Mouse (Mus musculus): ENCODE measurements around the gene Gp1bb.

- no peak for TF ChIP-seq EP300 (IDR thresholded peaks at IDR 0.05; ENCODE audit: insufficient read depth, low read depth, low read length)
- TF ChIP-seq POLR2A (IDR thresholded peaks at IDR 0.05; ENCODE audit: insufficient read depth, low read depth, low read length): no peak
- TF ChIP-seq CTCF (IDR thresholded peaks at IDR 0.05): no peak
Measured at GRCm38 (mm10) chr16:18605705-18606104, 16.5 kb downstream of the Gp1bb start.
